Mouse (Mus musculus) stomach, postnatal 0 days (tissue): ENCODE data around the gene Coa3. TPM values are rescaled to one million over a fixed set of nuclear protein-coding genes. Genes with fewer than 3 reads are reported as not detected.

Source experiments
- ATAC-seq: fragments of 200-750 bp; cut with Nextera tagmentation; 2 replicates; pipeline ENCODE4 v1.8.0; 2017; ENCODE audit not compliant: low FRiP score, low TSS enrichment
- DNase-seq: peaks from one replicate; pipeline ENCODE4 v3.0.0-alpha.2; 2016; ENCODE audit warnings: low spot score
- H3K27ac ChIP-seq: fragments of 300-500 bp; sonication (generic); replicated peaks from 2 replicates; pipeline ENCODE4 v1.5.1; 2014; ENCODE audit warnings: mild to moderate bottlenecking, control low read depth
- H3K27me3 ChIP-seq: fragments of 300-500 bp; sonication (generic); 2 replicates; pipeline ENCODE4 v1.6.1; 2014; ENCODE audit warnings: low read length; ENCODE audit not compliant: control insufficient read depth, insufficient read depth
- H3K36me3 ChIP-seq: fragments of 300-500 bp; sonication (generic); 2 replicates; pipeline ENCODE4 v1.6.1; 2014; ENCODE audit warnings: low read length, mixed read lengths; ENCODE audit not compliant: control insufficient read depth, insufficient read depth
- H3K4me1 ChIP-seq: fragments of 300-500 bp; sonication (generic); replicated peaks from 2 replicates; pipeline ENCODE4 v1.6.1; 2014; ENCODE audit warnings: antibody characterized with exemption; ENCODE audit not compliant: control insufficient read depth, insufficient read depth
- H3K4me2 ChIP-seq: fragments of 300-500 bp; sonication (generic); replicated peaks from 2 replicates; pipeline ENCODE4 v1.6.1; 2014; ENCODE audit warnings: low read depth, mild to moderate bottlenecking, control low read depth, moderate library complexity
- H3K4me3 ChIP-seq: fragments of 300-500 bp; sonication (generic); 2 replicates; pipeline ENCODE4 v1.5.1; 2014; ENCODE audit warnings: low read depth, low read length, control low read depth
- H3K9ac ChIP-seq: fragments of 300-500 bp; sonication (generic); 2 replicates; pipeline ENCODE4 v1.6.1; 2014; ENCODE audit warnings: mild to moderate bottlenecking, low read length, control low read depth, mixed read lengths
- H3K9me3 ChIP-seq: fragments of 300-500 bp; sonication (generic); 2 replicates; pipeline ENCODE4 v1.6.1; 2016; ENCODE audit warnings: low read length; ENCODE audit not compliant: control insufficient read depth
- CTCF ChIP-seq: IDR thresholded peaks from 2 replicates; pipeline ENCODE4 v1.5.1; 2016; ENCODE audit warnings: antibody characterized with exemption, low read depth, mild to moderate bottlenecking, moderate library complexity
- EP300 ChIP-seq: optimal IDR thresholded peaks from 2 replicates; pipeline ENCODE3; 2016; ENCODE audit warnings: antibody characterized with exemption
- WGBS: fragments of 180-500 bp; shearing (Covaris S2); extraction: QIAGEN DNeasy Blood & Tissue Kit; methylation state at CpG from one replicate; pipeline ENCODE4 v1.1.7; 2014; 5-methylcytosine and 5-hydroxymethylcytosine counted together
- polyA plus RNA-seq: library from polyadenylated mRNA; unstranded; fragments of >200 nt; fragmentation: Nextera tagmentation; extraction: Ambion mirVana; gene quantifications from 2 replicates; pipeline ENCODE4 v1.2.1, GENCODE M21; 2015

Coa3 gene
- polyA plus RNA-seq, 1 experiment from 2014 or later = 180 TPM

DNA sequence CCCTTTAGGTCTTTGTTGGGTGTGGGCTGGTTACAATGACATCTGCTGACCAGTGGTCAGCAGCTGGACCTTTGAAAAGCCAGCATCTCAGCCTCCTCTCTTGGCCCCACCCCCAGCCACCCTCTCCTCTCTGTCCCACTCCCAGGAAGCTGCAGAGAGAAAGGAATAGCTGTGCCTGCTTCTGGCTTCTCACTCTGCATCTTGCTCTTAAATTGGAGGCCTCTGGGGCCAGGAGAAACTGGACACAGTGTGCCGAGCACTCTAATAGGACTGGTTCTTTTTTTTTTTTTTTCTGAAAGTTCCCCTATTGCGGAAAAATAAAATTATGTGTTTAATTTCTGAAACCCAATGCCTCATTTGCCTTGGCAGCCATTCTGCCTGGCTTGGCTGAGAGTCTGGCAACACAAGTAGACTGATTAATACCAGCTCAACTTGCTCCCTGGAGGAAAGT is 48.8 kb downstream of the Coa3 start:
- no peak for ATAC-seq
- DNase-seq = no peak
- H3K27me3 ChIP-seq = no peaks in the 10 kb centered on the region
- no peak overlapping the region for H3K4me2 ChIP-seq
- TF ChIP-seq EP300 (no peak), CTCF (no peak)
- no peaks in the 10 kb centered on the region for H3K9me3 ChIP-seq
- 38% methylated on average over 2 of the region's 2 CpGs for WGBS
- H3K4me3 ChIP-seq = no peak overlapping the region
- no peaks in the 10 kb centered on the region for H3K36me3 ChIP-seq
- peak overlapping the region; percentile 92 for H3K27ac ChIP-seq
- H3K4me1 ChIP-seq = no peaks in the 10 kb centered on the region; the same call in 1 of the 2 replicates
- no peak overlapping the region; the same call in 1 of the 2 replicates for H3K9ac ChIP-seq

DNA sequence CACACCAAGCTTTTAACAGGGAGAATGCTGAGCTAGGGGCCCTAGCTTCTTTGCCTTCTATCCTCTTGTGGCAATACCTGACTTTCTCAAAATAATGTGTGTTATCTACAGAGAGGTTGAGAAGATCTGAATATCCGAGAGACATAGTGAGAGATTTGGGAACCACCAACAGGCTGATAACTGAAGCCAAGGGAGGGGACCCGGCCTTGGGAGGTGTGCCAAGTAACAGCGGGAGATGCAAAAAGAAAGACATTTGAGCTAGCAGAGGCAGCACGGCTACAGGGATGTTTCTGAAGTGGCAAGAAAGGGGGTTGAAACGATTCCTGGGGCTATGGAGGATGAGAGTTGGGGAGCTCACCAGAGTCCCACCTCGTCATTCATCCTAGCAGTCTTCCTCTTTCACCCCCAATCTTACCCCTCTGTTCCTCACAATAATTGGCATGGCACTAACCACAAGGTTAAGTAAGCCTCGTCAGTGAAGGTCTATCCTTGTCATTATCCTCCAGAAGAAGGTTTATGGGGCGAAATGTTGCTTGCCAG is 49.5 kb downstream of the Coa3 start:
- TF ChIP-seq CTCF = no peak
- TF ChIP-seq EP300 = no peak
- no peak for ATAC-seq
- Histone ChIP-seq H3K4me2 (no peak overlapping the region), H3K27ac (peak overlapping the region; percentile 92), H3K9ac (no peak overlapping the region; the same call in 1 of the 2 replicates), H3K4me1 (no peaks in the 10 kb centered on the region; the same call in 1 of the 2 replicates), H3K4me3 (no peak overlapping the region), H3K27me3 (no peaks in the 10 kb centered on the region), H3K36me3 (no peaks in the 10 kb centered on the region), H3K9me3 (no peaks in the 10 kb centered on the region)
- no peak for DNase-seq
- 34% methylated on average over 8 of the region's 8 CpGs for WGBS

Other genes with a start within 250 kb of the Coa3 start
- gene Naglu, start 209.1 kb downstream of the Coa3 start, polyA plus RNA-seq = 16.0 and 17.1 TPM in 2 replicates
- gene Hsd17b1, start 200.7 kb downstream of the Coa3 start, polyA plus RNA-seq = 0.08 TPM in 1 of 2 replicates, not detected in the other
- gene Coasy, start 196.5 kb downstream of the Coa3 start, polyA plus RNA-seq = 26.4 and 26.8 TPM in 2 replicates
- gene Mlx, start 191.8 kb downstream of the Coa3 start, polyA plus RNA-seq = 42.3 and 42.4 TPM in 2 replicates
- 10.6 and 11.8 TPM in 2 replicates for gene Psmc3ip, start 183.7 kb downstream of the Coa3 start, polyA plus RNA-seq
- 16.1 and 17.9 TPM in 2 replicates for gene Retreg3, start 159.2 kb downstream of the Coa3 start, polyA plus RNA-seq
- 29.7 and 29.8 TPM in 2 replicates for gene Tubg1, start 159.2 kb downstream of the Coa3 start, polyA plus RNA-seq
- gene Tubg2, start 123.2 kb downstream of the Coa3 start, polyA plus RNA-seq = 3.0 and 3.1 TPM in 2 replicates
- gene Cntnap1, start 108.6 kb downstream of the Coa3 start, polyA plus RNA-seq = 0.52 and 0.94 TPM in 2 replicates
- 23.8 and 25.6 TPM in 2 replicates for gene Plekhh3, start 107.8 kb downstream of the Coa3 start, polyA plus RNA-seq
- gene Ccr10, start 103.7 kb downstream of the Coa3 start, polyA plus RNA-seq = 0.16 and 0.24 TPM in 2 replicates
- 8.1 and 9.4 TPM in 2 replicates for gene Ezh1, start 52.7 kb downstream of the Coa3 start, polyA plus RNA-seq
- gene Ramp2, start 33.1 kb downstream of the Coa3 start, polyA plus RNA-seq = 62.3 and 64.9 TPM in 2 replicates
- 141 and 157 TPM in 2 replicates for gene Vps25, start 25.4 kb downstream of the Coa3 start, polyA plus RNA-seq
- gene Wnk4, start 18.5 kb downstream of the Coa3 start, polyA plus RNA-seq = 15.9 and 18.4 TPM in 2 replicates
- 0.30 and 0.33 TPM in 2 replicates for gene Cntd1, start 102 bp downstream of the Coa3 start, polyA plus RNA-seq
- 102 and 110 TPM in 2 replicates for gene Becn1, start 23.2 kb upstream of the Coa3 start, polyA plus RNA-seq
- gene Psme3, start 37.1 kb upstream of the Coa3 start, polyA plus RNA-seq = 64.2 and 66.9 TPM in 2 replicates
- gene Aoc2, start 45.9 kb upstream of the Coa3 start, polyA plus RNA-seq = 0.39 and 0.41 TPM in 2 replicates
- 5.1 TPM in 2 replicates for gene Aoc3, start 51.5 kb upstream of the Coa3 start, polyA plus RNA-seq
- 0.27 and 0.35 TPM in 2 replicates for gene G6pc, start 88.4 kb upstream of the Coa3 start, polyA plus RNA-seq
- gene Aarsd1, start 138.5 kb upstream of the Coa3 start, polyA plus RNA-seq = 29.8 and 30.0 TPM in 2 replicates
- gene Gm27029, start 145.7 kb upstream of the Coa3 start, polyA plus RNA-seq = 3.1 TPM in 2 replicates
- 11.3 and 11.5 TPM in 2 replicates for gene Rundc1, start 146.0 kb upstream of the Coa3 start, polyA plus RNA-seq
- gene Ptges3l, start 146.2 kb upstream of the Coa3 start, polyA plus RNA-seq = 11.1 and 13.4 TPM in 2 replicates
- gene Rpl27, start 163.2 kb upstream of the Coa3 start, polyA plus RNA-seq = 317 and 371 TPM in 2 replicates
- gene Ifi35, start 169.3 kb upstream of the Coa3 start, polyA plus RNA-seq = 37.4 and 37.5 TPM in 2 replicates
- gene Rnd2, start 185.9 kb upstream of the Coa3 start, polyA plus RNA-seq = 15.3 and 16.1 TPM in 2 replicates
- 63.4 and 71.1 TPM in 2 replicates for gene Vat1, start 187.1 kb upstream of the Coa3 start, polyA plus RNA-seq